Mouse (Mus musculus) liver, adult 2 months (tissue): ENCODE data around the gene Ltb4r2.

Experiments used
- CTCF ChIP-seq: fragments of 200-500 bp; IDR thresholded peaks from 2 replicates; pipeline ENCODE4 v1.5.1; 2011; ENCODE audit warnings: low read depth, low read length, control low read depth
- POLR2A ChIP-seq: fragments of 200-500 bp; IDR thresholded peaks from 2 replicates; pipeline ENCODE4 v1.6.1; 2011; ENCODE audit warnings: low read length, control low read depth; ENCODE audit not compliant: insufficient read depth; ENCODE audit errors: extremely low read depth

DNA sequence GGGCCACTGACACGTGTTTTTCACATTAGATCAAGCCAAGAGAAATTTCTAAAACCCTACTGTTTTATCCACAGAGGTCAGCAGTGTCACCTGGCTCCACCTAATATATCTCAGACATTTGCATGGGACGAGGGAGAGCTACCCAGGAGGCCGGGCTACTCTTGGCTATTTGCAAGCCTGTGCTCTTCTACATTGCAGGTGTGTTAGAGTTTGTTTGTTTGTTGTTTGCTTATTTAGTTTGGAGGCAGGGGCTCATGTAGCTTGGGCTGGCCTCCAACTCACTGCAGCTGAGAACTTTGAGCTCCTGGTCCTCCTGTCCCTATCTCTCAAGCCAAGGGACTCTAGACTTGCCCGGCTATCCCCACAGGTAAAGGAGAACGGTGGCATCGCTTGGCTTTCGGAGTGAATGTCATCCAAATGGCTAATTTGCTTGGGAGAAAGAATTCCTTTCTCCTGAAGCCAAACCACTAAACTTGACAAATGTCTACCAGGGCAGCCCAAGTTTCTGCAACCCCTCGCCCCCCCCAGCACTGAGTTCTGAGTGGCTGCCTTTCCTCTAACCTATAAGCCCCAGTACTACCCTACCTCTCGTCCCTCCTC, 21.2 kb downstream of the Ltb4r2 start:
- TF ChIP-seq CTCF (no peak), POLR2A (no peak)
